8 mouse cellular contexts compared by ENCODE assay signal in the genomic region with DNA sequence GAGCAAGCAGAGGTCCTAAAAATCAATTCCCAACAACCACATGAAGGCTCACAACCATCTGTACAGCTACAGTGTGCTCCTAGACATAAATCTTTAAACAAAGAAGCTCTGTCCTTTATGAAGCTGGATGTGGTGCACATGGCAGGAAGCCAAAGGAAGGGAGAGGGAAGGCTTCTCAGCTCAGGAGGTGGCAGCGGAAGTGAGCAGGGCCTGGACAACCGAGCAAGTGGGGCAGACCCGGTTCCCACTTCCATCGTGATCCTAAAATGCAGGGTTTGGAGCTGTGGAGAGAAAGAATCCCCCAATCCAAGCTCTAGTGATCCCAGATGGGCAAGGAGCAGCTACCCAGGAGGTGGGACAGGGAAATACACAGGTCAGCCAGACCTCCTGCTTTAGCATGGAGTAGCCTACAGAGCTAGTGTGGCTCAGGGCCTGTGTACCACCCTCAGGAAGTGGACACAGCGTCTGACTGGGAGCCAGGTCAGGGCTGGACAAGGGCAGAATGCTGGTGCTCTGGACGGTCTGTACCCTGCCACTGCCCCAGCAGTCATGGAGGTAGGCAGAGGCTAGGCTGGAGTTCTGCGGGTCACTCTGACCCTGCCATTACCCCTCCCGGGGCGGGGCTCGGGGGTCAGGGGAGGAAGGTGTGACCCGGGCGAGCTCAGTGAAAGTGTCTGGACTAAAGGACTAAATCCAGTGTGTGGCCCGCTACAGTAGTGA. TPM values are rescaled to one million over a fixed set of nuclear protein-coding genes. Genes with fewer than 3 reads are reported as not detected.
DNase-seq lines count a peak whose midpoint lies in the region; ATAC-seq and TF ChIP-seq lines count a peak whose summit lies in the region.

No protein-coding gene starts in this region.

- DNase-seq in right cerebral cortex, adult 18-20 months: peak; percentile 13
- no peak for DNase-seq in right cerebral cortex, postnatal 36 days (ENCODE audit: low spot score in 2 of 2)
- DNase-seq in brain, embryonic 14.5 days (ENCODE audit: low read depth): peak; percentile 83
- no peak for DNase-seq in limb, embryonic 10.5 days (ENCODE audit: low spot score)
- peak; percentile 69 for DNase-seq in midbrain, embryonic 14.5 days
- no peak for DNase-seq in thymus, postnatal 14 days

- TF ChIP-seq CTCF in brain, embryonic 14.5 days (IDR thresholded peaks at IDR 0.05; ENCODE audit: borderline replicate concordance, extremely low read depth, insufficient read depth, insufficient read length): no peak

- ATAC-seq in heart, embryonic 13.5 days (ENCODE audit: extremely low read depth, insufficient number of reproducible peaks, low FRiP score, low TSS enrichment): no peak
- no peak for ATAC-seq in midbrain, embryonic 14.5 days (ENCODE audit: low FRiP score, low TSS enrichment)
- ATAC-seq in megakaryocyte-erythroid progenitor cell, adult 5-6 weeks (replicated peaks; ENCODE audit: low FRiP score, low TSS enrichment, poor library complexity, severe bottlenecking): no peak

- H3K36me3 ChIP-seq in heart, embryonic 13.5 days: peaks cover 9% of the 10 kb centered on the region; the same call in 1 of the 2 replicates
- H3K36me3 ChIP-seq in limb, embryonic 10.5 days: peaks cover 4% of the 10 kb centered on the region
- H3K36me3 ChIP-seq in midbrain, embryonic 14.5 days (ENCODE audit: control insufficient read depth, insufficient read depth, low read length): no peaks in the 10 kb centered on the region

- H3K4me2 ChIP-seq in heart, embryonic 13.5 days: peak overlapping the region; percentile 66
- H3K4me2 ChIP-seq in midbrain, embryonic 14.5 days (ENCODE audit: low read length): no peak overlapping the region

- H3K9me3 ChIP-seq in heart, embryonic 13.5 days: no peaks in the 10 kb centered on the region
- no peaks in the 10 kb centered on the region for H3K9me3 ChIP-seq in limb, embryonic 10.5 days (replicated peaks)
- H3K9me3 ChIP-seq in midbrain, embryonic 14.5 days (ENCODE audit: control insufficient read depth, low read length): no peaks in the 10 kb centered on the region

- peaks cover 75% of the 10 kb centered on the region for H3K4me1 ChIP-seq in heart, embryonic 13.5 days
- peaks cover 61% of the 10 kb centered on the region for H3K4me1 ChIP-seq in limb, embryonic 10.5 days
- peaks cover 30% of the 10 kb centered on the region for H3K4me1 ChIP-seq in midbrain, embryonic 14.5 days (ENCODE audit: control insufficient read depth, insufficient read depth, low read length)

- H3K27me3 ChIP-seq in heart, embryonic 13.5 days (replicated peaks): no peaks in the 10 kb centered on the region
- H3K27me3 ChIP-seq in limb, embryonic 10.5 days (ENCODE audit: low read depth, poor library complexity, severe bottlenecking): no peaks in the 10 kb centered on the region
- no peaks in the 10 kb centered on the region for H3K27me3 ChIP-seq in midbrain, embryonic 14.5 days (ENCODE audit: control insufficient read depth, insufficient read depth, low read length)

- 0 out of 2 replicates have a peak overlapping the region, but pooled peaks have one; percentile 37 for H3K4me3 ChIP-seq in heart, embryonic 13.5 days
- no peak overlapping the region for H3K4me3 ChIP-seq in limb, embryonic 10.5 days
- no peak overlapping the region for H3K4me3 ChIP-seq in midbrain, embryonic 14.5 days (replicated peaks; ENCODE audit: low read depth, low read length)

- peak overlapping the region; percentile 76 for H3K9ac ChIP-seq in heart, embryonic 13.5 days
- no peak overlapping the region for H3K9ac ChIP-seq in midbrain, embryonic 14.5 days (replicated peaks; ENCODE audit: low read length)

- WGBS in heart, embryonic 13.5 days: 58% methylated on average over 13 of the region's 13 CpGs
- WGBS in limb, embryonic 10.5 days: 71% methylated on average over 13 of the region's 13 CpGs
- 71% methylated on average over 13 of the region's 13 CpGs for WGBS in midbrain, embryonic 14.5 days

- TF ChIP-seq POLR2A in brain, embryonic 14.5 days (IDR thresholded peaks at IDR 0.05; ENCODE audit: borderline replicate concordance, extremely low read depth, insufficient read depth, insufficient read length, poor library complexity, severe bottlenecking): no peak

- H3K27ac ChIP-seq in heart, embryonic 13.5 days (replicated peaks): peak overlapping the region; percentile 100
- peak overlapping the region; percentile 75 for H3K27ac ChIP-seq in limb, embryonic 10.5 days
- H3K27ac ChIP-seq in midbrain, embryonic 14.5 days (replicated peaks; ENCODE audit: low read depth, low read length): peak overlapping the region; percentile 53

RNA-seq across cellular contexts. Expression of a gene that starts 4.4 kb away (rescaled TPM):
- polyA plus RNA-seq in brain, embryonic 14.5 days (2012; rRNA removed): 1,716 and 3,108 TPM in 2 replicates
- polyA plus RNA-seq in heart, embryonic 13.5 days (2015; fragmentation: Nextera tagmentation; extraction: Ambion mirVana): 1,234 and 1,290 TPM in 2 replicates
- polyA plus RNA-seq in limb, embryonic 10.5 days (2016; fragmentation: Nextera tagmentation; extraction: Ambion mirVana): 3,099 and 3,197 TPM in 2 replicates
- 4,502 and 4,930 TPM in 2 replicates for polyA plus RNA-seq in midbrain, embryonic 14.5 days (2014; fragmentation: Nextera tagmentation; extraction: Ambion mirVana)
- total RNA-seq in megakaryocyte-erythroid progenitor cell, adult 5-6 weeks (2014; fragmentation: Nextera tagmentation): 774 and 823 TPM in 2 replicates
- 492 and 662 TPM in 2 replicates for total RNA-seq in megakaryocyte-erythroid progenitor cell, adult 5-6 weeks (2017)

RNA-seq across cellular contexts. Expression of a gene that starts 8.6 kb away (rescaled TPM):
- 0.95 and 0.96 TPM in 2 replicates for polyA plus RNA-seq in brain, embryonic 14.5 days (2012; rRNA removed)
- 0.31 and 0.50 TPM in 2 replicates for polyA plus RNA-seq in heart, embryonic 13.5 days (2015; fragmentation: Nextera tagmentation; extraction: Ambion mirVana)
- 0.35 and 0.74 TPM in 2 replicates for polyA plus RNA-seq in limb, embryonic 10.5 days (2016; fragmentation: Nextera tagmentation; extraction: Ambion mirVana)
- 1.7 and 2.5 TPM in 2 replicates for polyA plus RNA-seq in midbrain, embryonic 14.5 days (2014; fragmentation: Nextera tagmentation; extraction: Ambion mirVana)
- total RNA-seq in megakaryocyte-erythroid progenitor cell, adult 5-6 weeks (2014; fragmentation: Nextera tagmentation): not detected in 2 replicates
- not detected in 2 replicates for total RNA-seq in megakaryocyte-erythroid progenitor cell, adult 5-6 weeks (2017)

RNA-seq across cellular contexts. Expression of a gene that starts 25.8 kb away (rescaled TPM):
- polyA plus RNA-seq in brain, embryonic 14.5 days (2012; rRNA removed): 114 and 122 TPM in 2 replicates
- polyA plus RNA-seq in heart, embryonic 13.5 days (2015; fragmentation: Nextera tagmentation; extraction: Ambion mirVana): 29.1 and 33.5 TPM in 2 replicates
- polyA plus RNA-seq in limb, embryonic 10.5 days (2016; fragmentation: Nextera tagmentation; extraction: Ambion mirVana): 34.2 and 40.6 TPM in 2 replicates
- 95.9 and 114 TPM in 2 replicates for polyA plus RNA-seq in midbrain, embryonic 14.5 days (2014; fragmentation: Nextera tagmentation; extraction: Ambion mirVana)
- total RNA-seq in megakaryocyte-erythroid progenitor cell, adult 5-6 weeks (2014; fragmentation: Nextera tagmentation): 31.0 and 34.7 TPM in 2 replicates
- total RNA-seq in megakaryocyte-erythroid progenitor cell, adult 5-6 weeks (2017): 11.3 and 11.6 TPM in 2 replicates

Comparison
In these comparisons a context has a peak if more than half of its experiments do, and no peak if none do; other contexts are left out.
1. DNase-seq: peak in right cerebral cortex, adult 18-20 months (single experiment), brain, embryonic 14.5 days (single experiment) and midbrain, embryonic 14.5 days (single experiment); none in right cerebral cortex, postnatal 36 days (0 of 2), limb, embryonic 10.5 days (single experiment) and thymus, postnatal 14 days (single experiment).
2. Peak in every context shown above with its lines, with median percentiles within 50 percentile points of each other: H3K27ac ChIP-seq.